Mouse (Mus musculus) MEL (cell line): ENCODE measurements around the gene Mcat. TPM values are rescaled to one million over a fixed set of nuclear protein-coding genes. Genes with fewer than 3 reads are reported as not detected.

Source experiments
- DNase-seq: peaks from one replicate; pipeline ENCODE4 v3.0.0; 2011; ENCODE audit warnings: low read depth, low spot score
- H3K27ac ChIP-seq: 2 replicates; pipeline ENCODE4 v1.5.1; 2012; ENCODE audit warnings: low read depth, mild to moderate bottlenecking, control low read depth, low read length, moderate library complexity; ENCODE audit not compliant: control insufficient read depth
- H3K27me3 ChIP-seq, 2 experiments: fragments of 150-350 bp in 1 of 2; sonication (generic) in 1 of 2; 2 replicates each; pipeline ENCODE4 v1.6.1; 2012; ENCODE audit warnings: low read length in 2 of 2, mild to moderate bottlenecking in 2 of 2, improper control_type of control experiment in 1 of 2, moderate library complexity in 1 of 2; ENCODE audit not compliant: insufficient read depth in 2 of 2, control insufficient read depth in 1 of 2
- H3K36me3 ChIP-seq, 2 experiments: 2 replicates each; pipeline ENCODE4 v1.6.1; 2012 to 2014; ENCODE audit warnings: low read length in 2 of 2, improper control_type of control experiment in 1 of 2, inconsistent platforms in 1 of 2, mild to moderate bottlenecking in 1 of 2; ENCODE audit not compliant: insufficient read depth in 2 of 2, control insufficient read depth in 1 of 2
- H3K4me1 ChIP-seq, 2 experiments: fragments of 150-350 bp in 1 of 2; sonication (generic) in 1 of 2; 2 replicates each; pipeline ENCODE4 v1.6.1; 2012; ENCODE audit warnings: low read length in 2 of 2, improper control_type of control experiment in 1 of 2, mild to moderate bottlenecking in 1 of 2; ENCODE audit not compliant: insufficient read depth in 2 of 2, control insufficient read depth in 1 of 2
- H3K4me3 ChIP-seq, 2 experiments: fragments of 150-350 bp in 1 of 2; sonication (generic) in 1 of 2; 2 replicates each; pipeline ENCODE4 v1.5.1; 2012; ENCODE audit warnings: low read depth in 2 of 2, low read length in 2 of 2, mild to moderate bottlenecking in 2 of 2, moderate library complexity in 2 of 2, control low read depth in 1 of 2, improper control_type of control experiment in 1 of 2; ENCODE audit not compliant: control insufficient read depth in 1 of 2, insufficient read depth in 1 of 2
- H3K79me2 ChIP-seq: 2 replicates; pipeline ENCODE4 v1.6.1; 2012; ENCODE audit warnings: mild to moderate bottlenecking, low read length, moderate library complexity; ENCODE audit not compliant: control insufficient read depth, poor library complexity, insufficient read depth
- H3K9ac ChIP-seq: 2 replicates; pipeline ENCODE4 v1.6.1; 2012; ENCODE audit warnings: low read depth, mild to moderate bottlenecking, control low read depth, low read length, moderate library complexity; ENCODE audit not compliant: control insufficient read depth, poor library complexity, severe bottlenecking
- H3K9me3 ChIP-seq: fragments of 150-350 bp; sonication (generic); replicated peaks from 2 replicates; pipeline ENCODE4 v1.6.1; 2012; ENCODE audit warnings: mild to moderate bottlenecking, low read length, improper control_type of control experiment, moderate library complexity; ENCODE audit not compliant: insufficient read depth
- CHD1 ChIP-seq: IDR thresholded peaks from 2 replicates; pipeline ENCODE4 v1.6.1; 2012; ENCODE audit warnings: low read depth, mild to moderate bottlenecking, inconsistent platforms, low read length, improper control_type of control experiment
- CHD2 ChIP-seq: IDR thresholded peaks from 2 replicates; pipeline ENCODE4 v1.6.1; 2011; ENCODE audit warnings: low read length, improper control_type of control experiment
- CTCF ChIP-seq, 3 experiments: IDR thresholded peaks in 2 of 3; conservative IDR thresholded peaks in 1 of 3; 2 replicates each; pipeline ENCODE4 v1.5.1; 2011 to 2012; ENCODE audit warnings: low read length in 3 of 3, low read depth in 2 of 3, mild to moderate bottlenecking in 2 of 3, improper control_type of control experiment in 1 of 3, inconsistent platforms in 1 of 3, mixed read lengths in 1 of 3, moderate library complexity in 1 of 3; ENCODE audit not compliant: control insufficient read depth in 1 of 3, insufficient read depth in 1 of 3, poor library complexity in 1 of 3, severe bottlenecking in 1 of 3
- E2F4 ChIP-seq: IDR thresholded peaks from 2 replicates; pipeline ENCODE4 v1.6.1; 2011; ENCODE audit warnings: low read depth, low read length, improper control_type of control experiment, borderline replicate concordance
- EP300 ChIP-seq, 2 experiments: IDR thresholded peaks; 2 replicates each; pipeline ENCODE4 v1.6.1; 2011; ENCODE audit warnings: improper control_type of control experiment in 2 of 2, low read length in 2 of 2, low read depth in 1 of 2, mild to moderate bottlenecking in 1 of 2
- GABPA ChIP-seq: IDR thresholded peaks from 2 replicates; pipeline ENCODE4 v1.6.1; 2012; ENCODE audit warnings: low read depth, mild to moderate bottlenecking, inconsistent platforms, low read length, improper control_type of control experiment, moderate library complexity
- GATA1 ChIP-seq: IDR thresholded peaks from 2 replicates; pipeline ENCODE4 v1.6.1; 2011; ENCODE audit warnings: low read depth, low read length, improper control_type of control experiment
- HCFC1 ChIP-seq: IDR thresholded peaks from 2 replicates; pipeline ENCODE4 v1.6.1; 2012; ENCODE audit warnings: low read depth, mild to moderate bottlenecking, inconsistent platforms, low read length, improper control_type of control experiment, moderate library complexity
- JUND ChIP-seq: IDR thresholded peaks from 2 replicates; pipeline ENCODE4 v1.6.1; 2011; ENCODE audit warnings: low read depth, mild to moderate bottlenecking, improper control_type of control experiment, low read length
- KAT2A ChIP-seq: conservative IDR thresholded peaks from 2 replicates; pipeline ENCODE4 v1.6.1; 2012; ENCODE audit warnings: low read depth, low read length, improper control_type of control experiment, inconsistent platforms
- MAFK ChIP-seq: IDR thresholded peaks from 2 replicates; pipeline ENCODE4 v1.6.1; 2011; ENCODE audit warnings: low read depth, mild to moderate bottlenecking, low read length, improper control_type of control experiment, borderline replicate concordance
- MAX ChIP-seq: IDR thresholded peaks from 2 replicates; pipeline ENCODE4 v1.6.1; 2011; ENCODE audit warnings: low read length, improper control_type of control experiment
- MAZ ChIP-seq: IDR thresholded peaks from 2 replicates; pipeline ENCODE4 v1.6.1; 2012; ENCODE audit warnings: low read depth, mild to moderate bottlenecking, inconsistent platforms, low read length, improper control_type of control experiment
- MEF2A ChIP-seq: IDR thresholded peaks from 2 replicates; pipeline ENCODE4 v1.6.1; 2014; ENCODE audit warnings: low read depth, mild to moderate bottlenecking, inconsistent platforms, low read length, improper control_type of control experiment; ENCODE audit not compliant: poor library complexity, insufficient replicate concordance, severe bottlenecking; ENCODE audit errors: extremely low read depth
- MXI1 ChIP-seq: IDR thresholded peaks from 2 replicates; pipeline ENCODE4 v1.6.1; 2011; ENCODE audit warnings: mild to moderate bottlenecking, low read depth, low read length, improper control_type of control experiment
- MYC ChIP-seq: IDR thresholded peaks from 2 replicates; pipeline ENCODE4 v1.6.1; 2011; ENCODE audit warnings: low read depth, mild to moderate bottlenecking, low read length, improper control_type of control experiment, moderate library complexity
- NELFE ChIP-seq: IDR thresholded peaks from 2 replicates; pipeline ENCODE4 v1.6.1; 2011; ENCODE audit warnings: low read depth, low read length, improper control_type of control experiment
- POLR2AphosphoS5 ChIP-seq: IDR thresholded peaks from 2 replicates; pipeline ENCODE4 v1.6.1; 2012; ENCODE audit warnings: low read depth, borderline replicate concordance, mild to moderate bottlenecking, inconsistent platforms, low read length, moderate library complexity, mixed read lengths
- RAD21 ChIP-seq: IDR thresholded peaks from 2 replicates; pipeline ENCODE4 v1.6.1; 2011; ENCODE audit warnings: mild to moderate bottlenecking, low read depth, low read length, improper control_type of control experiment
- RCOR1 ChIP-seq: IDR thresholded peaks from 2 replicates; pipeline ENCODE4 v1.6.1; 2012; ENCODE audit warnings: low read depth, mild to moderate bottlenecking, inconsistent platforms, low read length, improper control_type of control experiment
- SMC3 ChIP-seq: IDR thresholded peaks from 2 replicates; pipeline ENCODE4 v1.6.1; 2011; ENCODE audit warnings: low read depth, low read length, improper control_type of control experiment
- TAL1 ChIP-seq: IDR thresholded peaks from 2 replicates; pipeline ENCODE4 v1.6.1; 2012; ENCODE audit warnings: mild to moderate bottlenecking, inconsistent platforms, low read length, moderate library complexity, mixed read lengths
- TCF12 ChIP-seq: IDR thresholded peaks from 2 replicates; pipeline ENCODE4 v1.6.1; 2014; ENCODE audit warnings: low read depth, mild to moderate bottlenecking, inconsistent platforms, low read length, improper control_type of control experiment, moderate library complexity
- UBTF ChIP-seq: IDR thresholded peaks from 2 replicates; pipeline ENCODE4 v1.6.1; 2012; ENCODE audit warnings: low read depth, mild to moderate bottlenecking, inconsistent platforms, low read length, improper control_type of control experiment, moderate library complexity, borderline replicate concordance; ENCODE audit not compliant: insufficient read depth
- USF2 ChIP-seq, 2 experiments: IDR thresholded peaks; 2 replicates each; pipeline ENCODE4 v1.6.1; 2011 to 2012; ENCODE audit warnings: improper control_type of control experiment in 2 of 2, low read length in 2 of 2, borderline replicate concordance in 1 of 2, inconsistent platforms in 1 of 2, low read depth in 1 of 2, mild to moderate bottlenecking in 1 of 2; ENCODE audit not compliant: insufficient read depth in 1 of 2
- ZC3H11A ChIP-seq: IDR thresholded peaks from 2 replicates; pipeline ENCODE4 v1.6.1; 2012; ENCODE audit warnings: low read depth, mild to moderate bottlenecking, inconsistent platforms, low read length, improper control_type of control experiment
- ZMIZ1 ChIP-seq: IDR thresholded peaks from 2 replicates; pipeline ENCODE4 v1.6.1; 2012; ENCODE audit warnings: low read depth, mild to moderate bottlenecking, inconsistent platforms, low read length, improper control_type of control experiment, moderate library complexity
- polyA plus RNA-seq, 2 experiments: library from polyadenylated mRNA; stranded (reverse) in 1 of 2; unstranded in 1 of 2; fragments of >175 nt in 1 of 2; fragments of >200 nt in 1 of 2; gene quantifications; 2 replicates each; pipeline versions ENCODE4 v1.2.1 to v1.2.4; 2012; ENCODE audit warnings: low replicate concordance in 2 of 2, low read depth in 1 of 2; ENCODE audit not compliant: insufficient read length in 2 of 2, insufficient read depth in 1 of 2, missing spikeins in 1 of 2
- total RNA-seq: library from RNA; depleted of rRNA; stranded (reverse); fragments of 300-350 nt; gene quantifications from 2 replicates; pipeline ENCODE4 v1.2.3, GENCODE M21; 2012

Gene Mcat
- total and polyA plus RNA-seq, 3 experiments: 28.8 to 35.9 TPM; not detected in 1

DNA sequence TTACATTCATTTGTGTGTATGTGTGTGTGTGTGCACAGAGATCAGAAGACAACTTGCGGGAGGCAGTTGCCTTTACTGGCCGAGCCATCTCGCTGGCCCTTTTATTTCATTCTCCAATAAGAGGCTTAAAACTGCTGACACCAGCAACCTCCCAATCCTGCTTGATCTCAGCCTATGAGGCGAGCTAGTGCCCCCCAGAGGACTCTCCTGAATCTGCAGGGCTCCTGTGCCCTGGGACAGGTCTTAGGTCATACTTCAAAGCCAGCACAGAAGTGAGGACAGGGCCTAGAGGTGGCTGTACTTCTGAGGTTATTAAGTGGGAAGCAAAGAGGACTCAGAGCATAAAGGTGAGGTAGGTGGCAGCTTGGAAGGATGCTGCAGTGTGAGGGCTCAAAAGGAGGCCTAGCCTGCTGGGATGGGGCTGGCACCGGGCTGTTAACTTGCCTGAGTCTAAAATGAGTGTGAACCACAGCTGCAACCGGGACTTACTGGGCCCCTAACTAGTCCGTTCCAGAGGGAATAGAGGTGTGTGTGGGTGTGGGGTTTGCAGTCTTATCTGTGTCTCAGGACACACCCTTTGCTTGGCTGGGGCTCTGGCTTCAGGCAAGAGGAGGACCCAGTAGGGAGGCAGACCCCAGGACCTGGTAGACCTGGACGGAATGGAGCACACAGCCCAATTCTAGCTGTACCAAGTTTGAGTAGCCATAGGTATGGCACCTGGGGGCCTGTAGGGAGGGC, 20.0 kb upstream of the Mcat start (continued):
- no peak for TF ChIP-seq EP300 (IDR thresholded peaks at IDR 0.05; ENCODE audit: low read depth in 1 of 2, low read length in 2 of 2)
- TF ChIP-seq CTCF (IDR thresholded peaks at IDR 0.05 in 2 of 3, conservative IDR thresholded peaks at IDR 0.05 in 1 of 3; ENCODE audit: control insufficient read depth in 1 of 3, insufficient read depth in 1 of 3, low read depth in 2 of 3, low read length in 3 of 3, poor library complexity in 1 of 3, severe bottlenecking in 1 of 3): peak; percentile 52 to 67 (median 62)

- peaks cover 0 to 7% of the 10 kb centered on the region in 2 experiments; a peak in 3 of 4 replicates for H3K4me1 ChIP-seq
- H3K9ac ChIP-seq: no peak overlapping the region
- no peaks in the 10 kb centered on the region for H3K27me3 ChIP-seq
- TF ChIP-seq CHD1: no peak
- no peak for TF ChIP-seq ZMIZ1
- no peak for TF ChIP-seq E2F4
- no peak for TF ChIP-seq MEF2A
- TF ChIP-seq MYC: no peak
- TF ChIP-seq USF2 (IDR thresholded peaks at IDR 0.05; ENCODE audit: borderline replicate concordance in 1 of 2, insufficient read depth in 1 of 2, low read depth in 1 of 2, low read length in 2 of 2): no peak
- no peak for TF ChIP-seq CHD2
- TF ChIP-seq SMC3: no peak
- TF ChIP-seq HCFC1: no peak
- TF ChIP-seq GATA1: no peak
- TF ChIP-seq EP300 (IDR thresholded peaks at IDR 0.05; ENCODE audit: low read depth in 1 of 2, low read length in 2 of 2): no peak
- no peak for TF ChIP-seq KAT2A
- no peak for TF ChIP-seq RCOR1
- no peak for TF ChIP-seq POLR2AphosphoS5
- no peak for TF ChIP-seq TCF12
- no peak for DNase-seq
- peaks cover 6 to 10% of the 10 kb centered on the region in 2 experiments for H3K36me3 ChIP-seq
- H3K27ac ChIP-seq: no peak overlapping the region
- no peaks in the 10 kb centered on the region for H3K9me3 ChIP-seq
- H3K79me2 ChIP-seq: no peaks in the 10 kb centered on the region
- H3K4me3 ChIP-seq: no peak overlapping the region
Observed at GRCm38 (mm10) chr15:83582931-83583330, 19.3 kb upstream of the Mcat start.

GRCm38 (mm10) chr15:83576651-83577050, 13.1 kb upstream of the Mcat start:
- Histone ChIP-seq H3K36me3 (peaks cover 0 to 2% of the 10 kb centered on the region in 2 experiments; a peak in 1 of 4 replicates), H3K9ac (no peak overlapping the region), H3K79me2 (no peaks in the 10 kb centered on the region)

More at GRCm38 (mm10) chr15:83576651-83577050, 13.1 kb upstream of the Mcat start:
- TF ChIP-seq MAFK: no peak
- no peak for TF ChIP-seq NELFE
- no peak for TF ChIP-seq TCF12
- TF ChIP-seq ZC3H11A: no peak
- no peak for TF ChIP-seq EP300 (IDR thresholded peaks at IDR 0.05; ENCODE audit: low read depth in 1 of 2, low read length in 2 of 2)
- TF ChIP-seq MXI1: no peak
- TF ChIP-seq KAT2A: no peak
- TF ChIP-seq JUND: no peak
- no peak for TF ChIP-seq E2F4
- TF ChIP-seq UBTF: no peak
- no peak for TF ChIP-seq MAZ
- TF ChIP-seq SMC3: no peak
- no peak for TF ChIP-seq RAD21
- TF ChIP-seq TAL1: no peak
- TF ChIP-seq GABPA: no peak
- no peak for TF ChIP-seq MAX
- TF ChIP-seq POLR2AphosphoS5: no peak
- no peaks in the 10 kb centered on the region for H3K27me3 ChIP-seq
- DNase-seq: no peak
- no peak overlapping the region for H3K27ac ChIP-seq
- H3K9me3 ChIP-seq: no peaks in the 10 kb centered on the region
- H3K4me3 ChIP-seq: no peak overlapping the region
- H3K4me1 ChIP-seq: no peaks in the 10 kb centered on the region
